Mouse (Mus musculus) brain, embryonic 18.5 days (tissue): Measurements from ENCODE around the gene Hyal2.
"Not testable (repeated sequence)": the region's sequence is repeated elsewhere in the genome, so short reads cannot be mapped to it uniquely, and the experiment has no call there.

Experiments
- DNase-seq: peaks from one replicate; pipeline ENCODE4 v3.0.0-alpha.2; 2012; ENCODE audit warnings: low read depth, low spot score

Hyal2 gene

DNA sequence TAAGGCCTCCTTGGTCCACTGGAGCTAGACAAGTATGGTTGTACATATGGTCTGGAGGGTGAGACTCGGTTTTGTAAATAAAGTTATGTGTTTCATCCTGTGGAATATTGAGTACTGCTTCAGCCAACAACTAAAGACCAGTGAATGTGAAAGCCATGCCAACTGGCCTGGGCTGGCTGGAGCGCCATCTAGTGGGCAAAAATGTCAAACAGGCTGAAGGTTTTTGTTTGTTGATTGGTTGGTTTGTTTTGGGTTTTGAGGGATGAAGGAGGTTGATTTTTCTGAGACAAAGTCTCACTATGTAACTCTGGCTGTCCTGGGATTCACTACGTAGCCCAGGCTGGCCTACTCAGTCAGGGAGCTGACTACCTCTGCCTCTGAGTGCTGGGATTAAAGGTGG lies 22.1 kb upstream of the Hyal2 start:
- no peak for DNase-seq

DNA sequence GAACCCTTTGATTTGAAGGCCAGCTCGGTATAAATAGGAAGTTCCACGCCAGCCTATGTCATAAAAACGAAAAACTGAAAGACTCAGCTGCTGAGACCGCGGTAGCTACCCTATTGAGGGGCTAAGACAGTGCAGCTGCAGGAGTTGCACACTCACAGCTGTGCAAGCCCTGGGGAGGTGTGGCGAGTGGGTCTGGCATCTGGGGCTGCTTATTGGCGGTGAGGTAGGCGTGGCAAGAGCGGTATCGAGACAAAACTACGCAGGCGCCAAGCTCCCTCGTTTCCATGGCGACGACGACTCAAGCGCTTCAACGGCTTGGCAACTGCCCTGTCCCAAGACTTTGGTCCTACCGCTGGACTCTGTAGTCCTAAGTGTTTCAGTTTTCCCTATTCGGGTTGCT lies 20.7 kb upstream of the Hyal2 start, which contains the start of gene Zmynd10:
TSS of gene Zmynd10 (plus strand) at position 273 of the 400 bp plus-strand sequence.
- DNase-seq = peak; percentile 60

DNA sequence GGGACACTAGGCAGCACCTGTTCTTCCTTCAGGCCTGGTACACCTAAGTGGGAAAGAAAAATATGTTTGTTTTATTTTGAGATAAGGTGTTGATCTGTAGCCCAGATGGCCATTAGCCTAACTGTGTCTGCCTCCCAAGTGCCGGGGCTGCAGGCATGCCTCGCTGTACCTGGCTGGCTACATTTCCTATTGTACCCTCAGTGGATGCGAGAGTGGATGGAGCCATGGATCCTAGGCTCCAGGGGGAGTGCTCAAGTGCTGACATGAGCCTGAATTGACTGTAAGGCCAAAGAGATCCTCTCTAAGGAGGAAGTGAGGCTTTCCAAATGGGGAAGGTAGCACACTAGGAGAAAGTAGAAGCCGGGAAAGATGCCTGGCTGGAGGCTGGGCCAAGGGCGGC lies 19.8 kb upstream of the Hyal2 start:
- DNase-seq = no peak

DNA sequence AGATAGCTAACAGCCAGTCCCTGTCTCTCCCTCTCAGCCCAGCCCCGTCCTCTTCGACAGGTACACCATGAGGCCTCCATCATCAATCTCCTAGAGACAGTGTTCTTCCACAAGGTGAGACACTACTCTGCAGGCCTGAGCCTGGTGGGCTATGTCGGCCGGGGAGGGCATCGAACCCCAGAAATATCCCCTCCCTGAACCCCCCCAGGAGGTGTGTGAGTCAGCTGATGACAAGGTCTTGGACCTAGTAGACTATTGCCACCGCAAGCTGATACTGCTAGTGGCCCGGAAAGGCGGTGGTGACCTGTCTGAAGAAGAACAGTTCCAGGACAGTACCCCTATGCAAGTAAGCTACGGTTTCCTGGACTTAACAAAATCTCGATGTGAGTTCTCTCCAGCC lies 18.9 kb upstream of the Hyal2 start:
- no peak for DNase-seq

DNA sequence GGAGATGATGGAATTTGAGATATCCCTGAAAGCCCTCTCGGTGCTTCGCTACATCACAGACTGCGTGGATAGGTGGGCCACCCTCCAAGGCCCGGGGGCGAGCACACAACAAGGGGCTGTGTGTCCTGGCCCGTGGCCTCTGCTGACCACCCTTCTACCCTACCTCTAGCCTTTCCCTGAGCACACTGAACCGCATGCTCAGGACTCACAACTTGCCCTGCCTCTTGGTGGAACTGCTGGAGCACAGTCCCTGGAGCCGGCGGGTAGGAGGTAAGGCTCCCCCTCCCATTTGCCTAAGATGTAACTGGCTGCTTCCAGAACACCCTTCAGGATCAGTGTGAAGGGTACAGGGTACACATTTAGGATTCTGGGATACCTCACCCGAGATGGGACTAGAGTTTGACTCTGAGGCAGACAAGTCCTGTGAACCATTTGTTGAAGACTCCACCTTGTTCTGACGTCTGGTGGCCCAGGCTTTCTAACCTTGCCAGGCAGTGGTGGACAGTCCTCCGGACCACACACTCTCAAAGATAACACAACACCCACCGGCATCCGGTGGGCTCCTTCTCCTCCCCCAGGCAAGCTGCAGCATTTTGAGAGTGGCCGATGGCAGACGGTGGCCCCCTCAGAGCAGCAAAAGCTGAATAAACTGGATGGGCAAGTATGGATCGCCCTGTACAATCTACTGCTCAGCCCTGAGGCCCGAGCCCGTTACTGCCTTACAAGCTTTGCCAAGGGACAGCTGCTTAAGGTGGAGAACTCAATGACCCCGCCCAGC lies 18.3 kb upstream of the Hyal2 start:
- no peak for DNase-seq

DNA sequence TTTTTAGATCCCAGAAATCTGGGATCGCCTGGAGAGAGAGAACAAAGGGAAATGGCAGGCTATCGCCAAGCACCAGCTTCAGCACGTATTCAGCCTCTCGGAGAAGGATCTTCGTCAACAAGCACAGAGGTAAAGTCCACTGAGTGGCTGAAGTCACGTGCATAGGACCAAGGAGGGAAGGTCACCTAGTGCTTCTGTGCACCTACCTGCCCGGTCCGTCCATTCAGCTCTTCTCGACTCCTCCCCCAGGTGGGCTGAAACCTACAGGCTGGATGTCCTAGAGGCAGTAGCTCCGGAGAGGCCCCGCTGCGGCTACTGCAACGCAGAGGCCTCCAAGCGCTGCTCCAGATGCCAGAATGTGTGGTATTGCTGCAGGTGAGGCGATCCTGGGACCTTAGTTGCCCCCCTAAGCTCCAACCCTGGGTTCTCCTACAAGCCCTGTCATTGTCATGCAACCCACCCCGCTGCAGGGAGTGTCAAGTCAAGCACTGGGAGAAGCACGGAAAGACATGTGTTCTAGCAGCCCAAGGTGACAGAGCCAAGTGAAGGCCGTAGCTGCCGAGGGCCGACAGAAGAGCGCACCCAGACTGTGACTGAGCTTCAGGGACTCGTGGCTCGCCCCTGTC lies 17.1 kb upstream of the Hyal2 start:
- DNase-seq = no peak

GRCm38 (mm10) chr9:107551117-107551889 lies 16.4 kb upstream of the Hyal2 start, which contains the start of gene Rassf1:
Rassf1 (plus strand) TSS chr9:107551555.
- DNase-seq = no peak

DNA sequence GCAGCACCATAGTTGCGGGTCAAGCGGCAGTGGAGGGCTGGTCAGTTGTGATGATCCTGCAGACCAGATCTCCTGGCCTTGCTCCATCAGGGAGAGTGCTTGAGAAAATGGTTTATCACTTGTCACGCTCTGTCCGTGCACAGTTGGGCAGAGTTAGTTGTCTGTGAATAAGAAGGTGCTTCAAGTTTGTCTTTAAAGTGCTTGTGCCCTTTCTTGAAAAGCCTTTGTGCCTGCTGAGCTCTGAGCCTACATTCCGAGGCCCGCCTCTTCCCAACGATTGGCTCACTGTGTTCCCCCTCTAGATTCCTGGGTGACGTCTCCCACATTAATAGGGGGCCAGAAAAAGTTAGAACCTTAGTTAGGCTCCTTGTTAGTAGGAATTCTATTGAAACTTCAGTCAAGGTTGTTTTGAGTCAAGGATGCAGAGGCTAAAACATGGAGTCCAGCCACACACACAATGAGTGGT lies 15.8 kb upstream of the Hyal2 start:
- no peak for DNase-seq

- no peak for DNase-seq
Measured at GRCm38 (mm10) chr9:107552690-107553393, 14.9 kb upstream of the Hyal2 start.

- DNase-seq = no peak
Measured at GRCm38 (mm10) chr9:107553541-107554318, 14.0 kb upstream of the Hyal2 start.

- DNase-seq = peak; percentile 97
Measured at GRCm38 (mm10) chr9:107554319-107554825, 13.4 kb upstream of the Hyal2 start.

DNA sequence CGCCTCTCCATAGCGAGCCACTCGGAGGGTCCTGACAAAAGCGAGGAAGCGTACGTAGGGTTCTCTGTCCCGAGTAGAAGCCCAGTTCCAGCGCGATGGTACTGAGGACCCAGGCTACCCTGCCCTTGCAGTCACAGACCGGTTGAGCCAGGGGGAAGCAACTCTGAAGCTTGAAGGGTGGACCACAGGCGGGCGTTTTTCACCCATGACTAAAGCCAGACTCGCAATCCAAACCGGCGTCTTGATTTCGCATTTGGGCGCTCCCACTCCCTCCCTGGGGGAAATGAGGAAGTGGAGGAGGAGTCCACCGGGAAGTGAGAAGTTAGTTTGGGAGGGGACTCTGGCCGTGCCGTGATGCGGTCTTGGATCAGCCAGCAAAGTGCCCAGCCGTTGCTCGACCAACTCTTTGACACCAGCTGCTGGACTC lies 12.7 kb upstream of the Hyal2 start:
- no peak for DNase-seq

DNA sequence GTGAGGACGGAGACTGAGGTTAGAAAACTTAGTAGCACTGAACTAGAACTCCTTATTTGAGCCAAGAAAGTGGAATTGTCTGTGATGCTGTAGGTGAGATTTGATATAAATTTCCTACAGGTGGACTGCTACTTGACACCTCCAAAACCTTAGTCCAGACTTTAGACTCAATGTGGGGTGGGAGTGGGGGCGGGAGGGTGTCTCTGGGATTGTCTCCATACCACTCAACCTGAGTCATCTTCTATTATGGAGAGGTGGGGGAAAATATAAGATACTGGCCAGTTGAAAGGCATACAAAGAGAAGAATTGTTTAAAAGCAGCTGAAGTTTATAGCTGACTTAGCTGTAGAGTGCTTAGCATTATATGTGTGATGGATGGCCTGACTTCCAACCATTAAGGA lies 12.0 kb upstream of the Hyal2 start:
- DNase-seq = no peak

DNA sequence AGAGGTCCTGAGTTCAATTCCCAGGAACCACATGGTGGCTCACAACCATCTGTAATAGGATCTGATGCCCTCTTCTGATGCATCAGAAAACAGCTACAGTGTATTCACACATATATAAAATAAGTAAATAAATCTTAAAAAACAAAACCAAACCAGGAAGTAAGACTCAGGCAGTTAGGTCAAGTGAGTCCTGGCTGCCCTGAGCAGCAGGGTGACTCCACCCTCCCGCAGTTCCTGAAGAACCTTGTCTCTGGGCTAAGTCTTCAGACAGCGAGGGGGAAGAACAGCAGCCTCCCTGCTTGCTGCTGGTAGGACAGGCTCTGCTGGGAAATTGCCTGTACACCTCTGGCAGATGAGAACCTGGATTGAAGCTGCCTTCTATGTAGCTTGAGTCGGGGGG lies 11.4 kb upstream of the Hyal2 start:
- no peak for DNase-seq

DNA sequence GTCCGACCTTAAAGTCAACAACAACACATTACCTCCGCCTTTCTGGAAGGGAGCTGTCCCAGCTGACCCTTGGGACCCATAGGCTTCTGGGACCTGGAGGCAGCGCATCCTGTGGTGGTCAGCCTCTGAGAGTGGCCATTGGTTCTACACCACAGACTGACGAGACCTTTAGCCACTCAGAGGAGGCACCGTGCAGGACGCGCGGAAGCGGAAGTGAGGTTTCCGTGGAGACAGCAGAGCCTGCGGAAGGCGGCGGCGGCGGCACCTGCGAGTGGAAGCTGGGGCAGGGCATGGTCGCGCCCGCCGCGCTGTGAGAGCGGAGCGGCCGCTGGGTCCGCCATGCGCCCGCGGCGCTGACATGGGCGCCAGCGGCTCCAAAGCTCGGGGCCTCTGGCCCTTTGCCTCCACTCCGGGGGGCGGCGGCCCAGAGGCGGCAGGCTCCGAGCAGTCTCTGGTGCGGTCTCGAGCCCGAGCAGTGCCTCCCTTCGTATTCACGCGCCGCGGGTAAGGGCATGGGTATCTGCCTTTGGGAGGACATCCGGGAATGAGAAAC lies 4.6 kb upstream of the Hyal2 start, which contains the start of gene Tusc2:
TSS of gene Tusc2 (plus strand) at position 227 of the 553 bp plus-strand sequence.
- peak; percentile 88 for DNase-seq

GRCm38 (mm10) chr9:107565556-107565955 lies 2.2 kb upstream of the Hyal2 start:
- not testable (repeated sequence) for DNase-seq

GRCm38 (mm10) chr9:107566041-107566709 lies 1.6 kb upstream of the Hyal2 start:
- no peak for DNase-seq

DNA sequence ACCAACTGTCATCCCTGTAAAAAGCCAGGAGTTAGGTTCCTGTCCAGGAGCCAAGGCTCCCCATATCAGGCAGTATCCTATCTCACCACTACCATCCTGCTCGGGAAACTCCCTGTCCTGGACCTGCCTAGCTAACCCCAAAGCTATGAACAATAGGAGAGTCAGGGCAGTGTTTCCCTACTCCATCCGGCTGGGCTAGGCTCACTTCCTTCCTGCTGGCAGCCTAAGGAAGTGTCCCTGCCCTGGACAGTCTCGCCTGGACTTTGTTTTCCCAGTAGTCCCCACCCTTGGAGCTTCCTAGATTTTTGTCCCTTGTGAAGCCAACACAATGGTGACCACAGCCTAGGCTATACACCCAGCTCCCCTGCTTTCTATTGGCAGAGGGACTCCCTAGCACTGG lies 890 bp upstream of the Hyal2 start:
- no peak for DNase-seq
